Mouse (Mus musculus): ENCODE results near the gene Washc4. TPM values are rescaled to one million over a fixed set of nuclear protein-coding genes. Genes with fewer than 3 reads are reported as not detected.

Gene Washc4
- polyA plus RNA-seq, 1 experiment from 2014 or later, result 36.6 TPM

- under 1% methylated on average over 21 of the region's 21 CpGs for WGBS
- ATAC-seq (ENCODE audit: low read depth), result peak; percentile 95
- H3K4me3 ChIP-seq (ENCODE audit: low read length), result peak within 1 kb of the TSS; percentile 43
- H3K4me2 ChIP-seq (ENCODE audit: low read depth, low read length), result peak within 1 kb of the TSS; percentile 75
- H3K4me1 ChIP-seq (replicated peaks; ENCODE audit: control insufficient read depth, insufficient read depth, low read length), result peaks cover 13% of the 10 kb centered on the region; the same call in 1 of the 2 replicates
- H3K9me3 ChIP-seq (ENCODE audit: control insufficient read depth, low read length), result no peaks in the 10 kb centered on the region
- H3K9ac ChIP-seq (ENCODE audit: low read length), result peak within 1 kb of the TSS; percentile 52
- H3K27me3 ChIP-seq (ENCODE audit: control insufficient read depth, insufficient read depth, low read depth, low read length), result no peaks in the 10 kb centered on the region; the same call in 1 of the 2 replicates
- H3K27ac ChIP-seq (ENCODE audit: low read length), result no peak within 1 kb of the TSS
- no peaks in the 10 kb centered on the region for H3K36me3 ChIP-seq (ENCODE audit: control insufficient read depth, insufficient read depth, low read length)
Measured at GRCm38 (mm10) chr10:83533910-83534283, 9.7 kb upstream of the Washc4 start, which contains the start of gene Aldh1l2. TSS of gene Aldh1l2 (minus strand) at chr10:83534140.

GRCm38 (mm10) chr10:83536436-83536835, 7.1 kb upstream of the Washc4 start:
- no peaks in the 10 kb centered on the region for H3K9me3 ChIP-seq (ENCODE audit: control insufficient read depth, low read length)
- H3K4me3 ChIP-seq (ENCODE audit: low read length), result no peak overlapping the region
- no peak overlapping the region for H3K9ac ChIP-seq (ENCODE audit: low read length)
- 4% methylated on average over 1 of the region's 1 CpGs for WGBS
- no peaks in the 10 kb centered on the region; the same call in 1 of the 2 replicates for H3K27me3 ChIP-seq (ENCODE audit: control insufficient read depth, insufficient read depth, low read depth, low read length)
- ATAC-seq (ENCODE audit: low read depth), result no peak
- no peak overlapping the region for H3K4me2 ChIP-seq (ENCODE audit: low read depth, low read length)
- H3K4me1 ChIP-seq (replicated peaks; ENCODE audit: control insufficient read depth, insufficient read depth, low read length), result peaks cover 13% of the 10 kb centered on the region; the same call in 1 of the 2 replicates
- H3K27ac ChIP-seq (ENCODE audit: low read length), result no peak overlapping the region
- H3K36me3 ChIP-seq (ENCODE audit: control insufficient read depth, insufficient read depth, low read length), result no peaks in the 10 kb centered on the region

- Histone ChIP-seq H3K36me3 (ENCODE audit: control insufficient read depth, insufficient read depth, low read length) (no peaks in the 10 kb centered on the region), H3K4me3 (ENCODE audit: low read length) (no peak overlapping the region), H3K9me3 (ENCODE audit: control insufficient read depth, low read length) (no peaks in the 10 kb centered on the region), H3K4me1 (replicated peaks; ENCODE audit: control insufficient read depth, insufficient read depth, low read length) (no peaks in the 10 kb centered on the region), H3K9ac (ENCODE audit: low read length) (no peak overlapping the region), H3K27me3 (ENCODE audit: control insufficient read depth, insufficient read depth, low read depth, low read length) (no peaks in the 10 kb centered on the region; the same call in 1 of the 2 replicates), H3K27ac (ENCODE audit: low read length) (no peak overlapping the region), H3K4me2 (ENCODE audit: low read depth, low read length) (no peak overlapping the region)
- ATAC-seq (ENCODE audit: low read depth), result no peak
- 67% methylated on average over 6 of the region's 6 CpGs for WGBS
Measured at GRCm38 (mm10) chr10:83539311-83539980, 4.1 kb upstream of the Washc4 start.

GRCm38 (mm10) chr10:83540092-83540491, 3.5 kb upstream of the Washc4 start:
- H3K4me2 ChIP-seq (ENCODE audit: low read depth, low read length), result no peak overlapping the region
- H3K27ac ChIP-seq (ENCODE audit: low read length), result no peak overlapping the region
- WGBS, result 18% methylated on average over 3 of the region's 3 CpGs

GRCm38 (mm10) chr10:83542241-83542640, 1.3 kb upstream of the Washc4 start:
- Histone ChIP-seq H3K9me3 (ENCODE audit: control insufficient read depth, low read length) (no peaks in the 10 kb centered on the region), H3K27me3 (ENCODE audit: control insufficient read depth, insufficient read depth, low read depth, low read length) (no peaks in the 10 kb centered on the region), H3K4me3 (ENCODE audit: low read length) (no peak overlapping the region), H3K36me3 (ENCODE audit: control insufficient read depth, insufficient read depth, low read length) (no peaks in the 10 kb centered on the region), H3K27ac (ENCODE audit: low read length) (no peak overlapping the region), H3K4me2 (ENCODE audit: low read depth, low read length) (no peak overlapping the region), H3K9ac (ENCODE audit: low read length) (no peak overlapping the region), H3K4me1 (replicated peaks; ENCODE audit: control insufficient read depth, insufficient read depth, low read length) (peaks cover 7% of the 10 kb centered on the region; the same call in 1 of the 2 replicates)
- ATAC-seq (ENCODE audit: low read depth), result no peak
- WGBS, result 78% methylated on average over 7 of the region's 7 CpGs

More at GRCm38 (mm10) chr10:83540092-83540491, 3.5 kb upstream of the Washc4 start:
- H3K4me3 ChIP-seq (ENCODE audit: low read length), result no peak overlapping the region
- H3K27me3 ChIP-seq (ENCODE audit: control insufficient read depth, insufficient read depth, low read depth, low read length), result no peaks in the 10 kb centered on the region; the same call in 1 of the 2 replicates
- H3K36me3 ChIP-seq (ENCODE audit: control insufficient read depth, insufficient read depth, low read length), result no peaks in the 10 kb centered on the region
- H3K4me1 ChIP-seq (replicated peaks; ENCODE audit: control insufficient read depth, insufficient read depth, low read length), result peaks cover 3% of the 10 kb centered on the region; the same call in 1 of the 2 replicates
- ATAC-seq (ENCODE audit: low read depth), result no peak
- H3K9ac ChIP-seq (ENCODE audit: low read length), result no peak overlapping the region
- H3K9me3 ChIP-seq (ENCODE audit: control insufficient read depth, low read length), result no peaks in the 10 kb centered on the region

GRCm38 (mm10) chr10:83544103-83544479, 539 bp downstream of the Washc4 start:
- Histone ChIP-seq H3K4me1 (replicated peaks; ENCODE audit: control insufficient read depth, insufficient read depth, low read length) (peaks cover 7% of the 10 kb centered on the region; the same call in 1 of the 2 replicates), H3K4me2 (ENCODE audit: low read depth, low read length) (peak overlapping the region; percentile 67), H3K9ac (ENCODE audit: low read length) (peak overlapping the region; percentile 88), H3K27ac (ENCODE audit: low read length) (peak overlapping the region; percentile 80), H3K36me3 (ENCODE audit: control insufficient read depth, insufficient read depth, low read length) (0 out of 2 replicates have a peak, but pooled peaks cover 2% of the 10 kb centered on the region), H3K27me3 (ENCODE audit: control insufficient read depth, insufficient read depth, low read depth, low read length) (no peaks in the 10 kb centered on the region), H3K4me3 (ENCODE audit: low read length) (peak overlapping the region; percentile 91), H3K9me3 (ENCODE audit: control insufficient read depth, low read length) (no peaks in the 10 kb centered on the region)
- ATAC-seq (ENCODE audit: low read depth), result peak; percentile 95
- WGBS, result 0% methylated on average over 23 of the region's 41 CpGs

- Histone ChIP-seq H3K4me2 (ENCODE audit: low read depth, low read length) (peak overlapping the region; percentile 25), H3K9me3 (ENCODE audit: control insufficient read depth, low read length) (no peaks in the 10 kb centered on the region), H3K4me1 (replicated peaks; ENCODE audit: control insufficient read depth, insufficient read depth, low read length) (peaks cover 7% of the 10 kb centered on the region; the same call in 1 of the 2 replicates), H3K4me3 (ENCODE audit: low read length) (no peak overlapping the region), H3K27ac (ENCODE audit: low read length) (no peak overlapping the region), H3K27me3 (ENCODE audit: control insufficient read depth, insufficient read depth, low read depth, low read length) (no peaks in the 10 kb centered on the region), H3K36me3 (ENCODE audit: control insufficient read depth, insufficient read depth, low read length) (peaks cover 7% of the 10 kb centered on the region), H3K9ac (ENCODE audit: low read length) (no peak overlapping the region)
- 60% methylated on average over 3 of the region's 3 CpGs for WGBS
- no peak for ATAC-seq (ENCODE audit: low read depth)
Measured at GRCm38 (mm10) chr10:83545341-83545740, 1.8 kb downstream of the Washc4 start.

- ATAC-seq (ENCODE audit: low read depth), result no peak
- peaks cover 28% of the 10 kb centered on the region for H3K36me3 ChIP-seq (ENCODE audit: control insufficient read depth, insufficient read depth, low read length)
- no peaks in the 10 kb centered on the region for H3K27me3 ChIP-seq (ENCODE audit: control insufficient read depth, insufficient read depth, low read depth, low read length)
- no peak overlapping the region for H3K9ac ChIP-seq (ENCODE audit: low read length)
- no peaks in the 10 kb centered on the region for H3K4me1 ChIP-seq (replicated peaks; ENCODE audit: control insufficient read depth, insufficient read depth, low read length)
- no peak overlapping the region for H3K27ac ChIP-seq (ENCODE audit: low read length)
- H3K4me2 ChIP-seq (ENCODE audit: low read depth, low read length), result no peak overlapping the region
- H3K9me3 ChIP-seq (ENCODE audit: control insufficient read depth, low read length), result no peaks in the 10 kb centered on the region
- H3K4me3 ChIP-seq (ENCODE audit: low read length), result no peak overlapping the region
Measured at GRCm38 (mm10) chr10:83563005-83563404, 19.5 kb downstream of the Washc4 start.

GRCm38 (mm10) chr10:83565449-83566441, 22.2 kb downstream of the Washc4 start:
- no peak for ATAC-seq (ENCODE audit: low read depth)
- Histone ChIP-seq H3K9ac (ENCODE audit: low read length) (no peak overlapping the region), H3K9me3 (ENCODE audit: control insufficient read depth, low read length) (no peaks in the 10 kb centered on the region), H3K27ac (ENCODE audit: low read length) (no peak overlapping the region), H3K27me3 (ENCODE audit: control insufficient read depth, insufficient read depth, low read depth, low read length) (no peaks in the 10 kb centered on the region), H3K36me3 (ENCODE audit: control insufficient read depth, insufficient read depth, low read length) (peaks cover 29% of the 10 kb centered on the region), H3K4me1 (replicated peaks; ENCODE audit: control insufficient read depth, insufficient read depth, low read length) (no peaks in the 10 kb centered on the region), H3K4me2 (ENCODE audit: low read depth, low read length) (no peak overlapping the region), H3K4me3 (ENCODE audit: low read length) (no peak overlapping the region)
- 95% methylated on average over 7 of the region's 7 CpGs for WGBS

Data from lung, embryonic 16.5 days (tissue).